Mouse (Mus musculus) midbrain, embryonic 12.5 days (tissue): ENCODE results near the gene 2410002F23Rik. TPM values are rescaled to one million over a fixed set of nuclear protein-coding genes. Genes with fewer than 3 reads are reported as not detected.
"Not testable (repeated sequence)": the region's sequence is repeated elsewhere in the genome, so short reads cannot be mapped to it uniquely, and the experiment has no call there.

ENCODE experiments used
- ATAC-seq: fragments of 200-750 bp; cut with Nextera tagmentation; 2 replicates; pipeline ENCODE4 v1.8.0; 2017; ENCODE audit warnings: low read depth, moderate TSS enrichment, moderate library complexity; ENCODE audit not compliant: low FRiP score
- H3K27ac ChIP-seq: fragments of 300-500 bp; sonication (generic); replicated peaks from 2 replicates; pipeline ENCODE4 v1.5.1; 2016; ENCODE audit warnings: mild to moderate bottlenecking
- H3K27me3 ChIP-seq: fragments of 300-500 bp; sonication (generic); 2 replicates; pipeline ENCODE4 v1.6.1; 2016; ENCODE audit warnings: mild to moderate bottlenecking
- H3K36me3 ChIP-seq: fragments of 300-500 bp; sonication (generic); 2 replicates; pipeline ENCODE4 v1.6.1; 2016
- H3K4me1 ChIP-seq: fragments of 300-500 bp; sonication (generic); 2 replicates; pipeline ENCODE4 v1.6.1; 2016
- H3K4me2 ChIP-seq: fragments of 300-500 bp; sonication (generic); replicated peaks from 2 replicates; pipeline ENCODE4 v1.6.1; 2016; ENCODE audit warnings: mild to moderate bottlenecking, moderate library complexity
- H3K4me3 ChIP-seq: fragments of 300-500 bp; sonication (generic); 2 replicates; pipeline ENCODE4 v1.5.1; 2016; ENCODE audit warnings: mild to moderate bottlenecking
- H3K9ac ChIP-seq: fragments of 300-500 bp; sonication (generic); replicated peaks from 2 replicates; pipeline ENCODE4 v1.6.1; 2016; ENCODE audit warnings: mild to moderate bottlenecking, moderate library complexity
- H3K9me3 ChIP-seq: fragments of 300-500 bp; sonication (generic); 2 replicates; pipeline ENCODE4 v1.6.1; 2016; ENCODE audit warnings: mild to moderate bottlenecking
- WGBS: fragments of 180-500 bp; shearing (Covaris S2); methylation state at CpG from one replicate; pipeline ENCODE4 v1.1.7; 2016; 5-methylcytosine and 5-hydroxymethylcytosine counted together
- polyA plus RNA-seq: library from polyadenylated mRNA; unstranded; fragments of >200 nt; fragmentation: Nextera tagmentation; extraction: Ambion mirVana; gene quantifications from 2 replicates; pipeline ENCODE4 v1.2.1, GENCODE M21; 2016

Gene 2410002F23Rik
- 174 and 194 TPM in 2 replicates for polyA plus RNA-seq

GRCm38 (mm10) chr7:44246055-44246983, at the start of gene 2410002F23Rik, which contains the start of gene 1700028J19Rik:
2410002F23Rik (plus strand) TSS chr7:44246722.
1700028J19Rik (minus strand) TSS chr7:44246695.
- ATAC-seq = peak; percentile 87
- H3K36me3 ChIP-seq = peaks cover 32% of the 10 kb centered on the region
- peak within 1 kb of the TSS; percentile 80 for H3K4me2 ChIP-seq
- H3K4me3 ChIP-seq = peak within 1 kb of the TSS; percentile 93
- H3K9me3 ChIP-seq = no peaks in the 10 kb centered on the region
- H3K27ac ChIP-seq = peak within 1 kb of the TSS; percentile 87
- WGBS = under 1% methylated on average over 62 of the region's 62 CpGs
- peaks cover 20% of the 10 kb centered on the region for H3K4me1 ChIP-seq
- H3K27me3 ChIP-seq = no peaks in the 10 kb centered on the region
- peak within 1 kb of the TSS; percentile 95 for H3K9ac ChIP-seq

- H3K4me2 ChIP-seq = no peak within 1 kb of the TSS
- 66% methylated on average over 3 of the region's 3 CpGs for WGBS
- no peaks in the 10 kb centered on the region for H3K36me3 ChIP-seq
- no peak within 1 kb of the TSS for H3K4me3 ChIP-seq
- no peak within 1 kb of the TSS for H3K9ac ChIP-seq
- no peaks in the 10 kb centered on the region for H3K4me1 ChIP-seq
- ATAC-seq = no peak
- H3K9me3 ChIP-seq = no peaks in the 10 kb centered on the region
- H3K27ac ChIP-seq = no peak within 1 kb of the TSS
- H3K27me3 ChIP-seq = no peaks in the 10 kb centered on the region
Observed at GRCm38 (mm10) chr7:44197891-44198290, 48.6 kb upstream of the 2410002F23Rik start, which contains the start of gene Klk1b3. Klk1b3 (plus strand) TSS chr7:44198191.

GRCm38 (mm10) chr7:44207135-44207534, 39.4 kb upstream of the 2410002F23Rik start, which contains the start of gene Klk1b4:
Klk1b4 (plus strand) TSS chr7:44207435.
- H3K27me3 ChIP-seq, H3K9ac ChIP-seq, H3K9me3 ChIP-seq, ATAC-seq, H3K27ac ChIP-seq, H3K4me3 ChIP-seq, H3K4me2 ChIP-seq, H3K36me3 ChIP-seq, H3K4me1 ChIP-seq: not testable (repeated sequence)
- WGBS = 65% methylated on average over 3 of the region's 3 CpGs

- no peak for ATAC-seq
- 85% methylated on average over 3 of the region's 3 CpGs for WGBS
- Histone ChIP-seq H3K4me2 (no peak overlapping the region), H3K27ac (no peak overlapping the region), H3K9ac (no peak overlapping the region), H3K4me3 (no peak overlapping the region), H3K9me3 (no peaks in the 10 kb centered on the region), H3K36me3 (no peaks in the 10 kb centered on the region), H3K4me1 (no peaks in the 10 kb centered on the region), H3K27me3 (no peaks in the 10 kb centered on the region)
Observed at GRCm38 (mm10) chr7:44208307-44208706, 38.2 kb upstream of the 2410002F23Rik start.

- Histone ChIP-seq H3K27me3 (no peaks in the 10 kb centered on the region), H3K4me3 (no peak within 1 kb of the TSS), H3K9ac (no peak within 1 kb of the TSS), H3K4me2 (no peak within 1 kb of the TSS), H3K36me3 (no peaks in the 10 kb centered on the region), H3K27ac (no peak within 1 kb of the TSS), H3K4me1 (no peaks in the 10 kb centered on the region), H3K9me3 (no peaks in the 10 kb centered on the region)
- WGBS = 78% methylated on average over 1 of the region's 1 CpGs
- no peak for ATAC-seq
Observed at GRCm38 (mm10) chr7:44215645-44216044, 30.9 kb upstream of the 2410002F23Rik start, which contains the start of gene Klk1b5. Klk1b5 (plus strand) TSS chr7:44215945.

GRCm38 (mm10) chr7:44221601-44222000, 24.9 kb upstream of the 2410002F23Rik start:
- not testable (repeated sequence) for H3K4me2 ChIP-seq

GRCm38 (mm10) chr7:44222335-44222734, 24.2 kb upstream of the 2410002F23Rik start:
- ATAC-seq, H3K4me3 ChIP-seq, H3K27me3 ChIP-seq, H3K4me2 ChIP-seq, H3K4me1 ChIP-seq, H3K9me3 ChIP-seq, H3K36me3 ChIP-seq, H3K9ac ChIP-seq, H3K27ac ChIP-seq: not testable (repeated sequence)
- WGBS = 76% methylated on average over 6 of the region's 6 CpGs

More at GRCm38 (mm10) chr7:44221601-44222000, 24.9 kb upstream of the 2410002F23Rik start:
- not testable (repeated sequence) for H3K4me1 ChIP-seq, ATAC-seq, H3K9ac ChIP-seq, H3K9me3 ChIP-seq, H3K27ac ChIP-seq, H3K4me3 ChIP-seq, H3K27me3 ChIP-seq, H3K36me3 ChIP-seq
- 70% methylated on average over 9 of the region's 10 CpGs for WGBS

- H3K27ac ChIP-seq = no peak within 1 kb of the TSS
- no peak within 1 kb of the TSS for H3K4me2 ChIP-seq
- no peaks in the 10 kb centered on the region for H3K36me3 ChIP-seq
- H3K9me3 ChIP-seq = no peaks in the 10 kb centered on the region
- H3K27me3 ChIP-seq = peaks cover 5% of the 10 kb centered on the region; the same call in 1 of the 2 replicates
- ATAC-seq = no peak
- no peak within 1 kb of the TSS for H3K4me3 ChIP-seq
- no peaks in the 10 kb centered on the region for H3K4me1 ChIP-seq
- no peak within 1 kb of the TSS for H3K9ac ChIP-seq
- WGBS = 80% methylated on average over 1 of the region's 1 CpGs
Observed at GRCm38 (mm10) chr7:44225076-44225475, 21.4 kb upstream of the 2410002F23Rik start, which contains the start of gene Klk1. Klk1 (plus strand) TSS chr7:44225360.

- H3K9ac ChIP-seq = no peak within 1 kb of the TSS
Observed at GRCm38 (mm10) chr7:44235909-44236308, 10.6 kb upstream of the 2410002F23Rik start, which contains the start of gene Gm36864. Gm36864 (plus strand) TSS chr7:44236177.

GRCm38 (mm10) chr7:44239913-44240312, 6.6 kb upstream of the 2410002F23Rik start:
- H3K27ac ChIP-seq = no peak overlapping the region
- 0 out of 2 replicates have a peak, but pooled peaks cover 5% of the 10 kb centered on the region for H3K27me3 ChIP-seq
- H3K4me3 ChIP-seq = no peak overlapping the region
- no peaks in the 10 kb centered on the region for H3K9me3 ChIP-seq
- H3K36me3 ChIP-seq = no peaks in the 10 kb centered on the region
- H3K4me2 ChIP-seq = no peak overlapping the region
- 72% methylated on average over 2 of the region's 2 CpGs for whole genome bisulfite sequencing
- ATAC-seq = no peak
- H3K9ac ChIP-seq = no peak overlapping the region
- no peaks in the 10 kb centered on the region for H3K4me1 ChIP-seq

More at GRCm38 (mm10) chr7:44235909-44236308, 10.6 kb upstream of the 2410002F23Rik start, which contains the start of gene Gm36864:
- 90% methylated on average over 3 of the region's 3 CpGs for WGBS
- no peaks in the 10 kb centered on the region for H3K36me3 ChIP-seq
- 0 out of 2 replicates have a peak, but pooled peaks cover 5% of the 10 kb centered on the region for H3K27me3 ChIP-seq
- H3K9me3 ChIP-seq = no peaks in the 10 kb centered on the region
- ATAC-seq = no peak
- H3K4me2 ChIP-seq = no peak within 1 kb of the TSS
- no peaks in the 10 kb centered on the region for H3K4me1 ChIP-seq
- no peak within 1 kb of the TSS for H3K27ac ChIP-seq
- H3K4me3 ChIP-seq = no peak within 1 kb of the TSS

GRCm38 (mm10) chr7:44240712-44241111, 5.8 kb upstream of the 2410002F23Rik start:
- WGBS = 57% methylated on average over 1 of the region's 1 CpGs
- no peaks in the 10 kb centered on the region for H3K9me3 ChIP-seq
- 0 out of 2 replicates have a peak, but pooled peaks cover 5% of the 10 kb centered on the region for H3K27me3 ChIP-seq
- peaks cover 6% of the 10 kb centered on the region for H3K4me1 ChIP-seq
- no peak overlapping the region for H3K9ac ChIP-seq
- H3K27ac ChIP-seq = no peak overlapping the region
- no peak for ATAC-seq
- H3K4me3 ChIP-seq = no peak overlapping the region
- H3K4me2 ChIP-seq = no peak overlapping the region
- no peaks in the 10 kb centered on the region for H3K36me3 ChIP-seq

- 76% methylated on average over 2 of the region's 2 CpGs for WGBS
- Histone ChIP-seq H3K4me1 (peaks cover 7% of the 10 kb centered on the region), H3K9me3 (no peaks in the 10 kb centered on the region), H3K27me3 (0 out of 2 replicates have a peak, but pooled peaks cover 5% of the 10 kb centered on the region), H3K4me3 (no peak overlapping the region), H3K9ac (no peak overlapping the region), H3K27ac (no peak overlapping the region), H3K36me3 (no peaks in the 10 kb centered on the region), H3K4me2 (no peak overlapping the region)
- no peak for ATAC-seq
Observed at GRCm38 (mm10) chr7:44241163-44241562, 5.4 kb upstream of the 2410002F23Rik start.
